Mouse (Mus musculus) stomach, postnatal 0 days (tissue): ENCODE data around the gene Ehhadh.

Source experiments
- CTCF ChIP-seq: IDR thresholded peaks from 2 replicates; pipeline ENCODE4 v1.5.1; 2016; ENCODE audit warnings: antibody characterized with exemption, low read depth, mild to moderate bottlenecking, moderate library complexity
- EP300 ChIP-seq: optimal IDR thresholded peaks from 2 replicates; pipeline ENCODE3; 2016; ENCODE audit warnings: antibody characterized with exemption

DNA sequence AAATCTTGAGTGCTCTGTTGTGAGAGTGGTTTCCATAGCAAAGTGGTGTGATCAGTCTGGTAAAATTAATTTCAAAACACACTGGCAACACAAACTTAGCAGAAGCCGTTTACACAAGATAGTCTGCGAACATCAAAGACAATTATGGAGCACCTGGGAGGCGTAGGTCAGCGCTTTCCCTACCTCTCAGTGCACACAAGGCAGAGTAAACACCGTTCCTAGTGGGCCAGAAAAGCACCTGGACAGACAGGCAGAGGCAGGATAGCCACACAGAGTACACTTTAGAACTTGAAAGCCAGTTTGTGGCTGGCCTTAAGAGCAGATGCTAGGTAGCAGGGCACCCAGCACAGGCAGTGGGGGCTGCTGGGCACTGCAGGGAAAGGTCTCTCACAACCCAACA is 44.2 kb upstream of the Ehhadh start:
- TF ChIP-seq CTCF = no peak
- no peak for TF ChIP-seq EP300
